Comparison of ENCODE assay signal across 16 mouse cellular contexts in the genomic region with DNA sequence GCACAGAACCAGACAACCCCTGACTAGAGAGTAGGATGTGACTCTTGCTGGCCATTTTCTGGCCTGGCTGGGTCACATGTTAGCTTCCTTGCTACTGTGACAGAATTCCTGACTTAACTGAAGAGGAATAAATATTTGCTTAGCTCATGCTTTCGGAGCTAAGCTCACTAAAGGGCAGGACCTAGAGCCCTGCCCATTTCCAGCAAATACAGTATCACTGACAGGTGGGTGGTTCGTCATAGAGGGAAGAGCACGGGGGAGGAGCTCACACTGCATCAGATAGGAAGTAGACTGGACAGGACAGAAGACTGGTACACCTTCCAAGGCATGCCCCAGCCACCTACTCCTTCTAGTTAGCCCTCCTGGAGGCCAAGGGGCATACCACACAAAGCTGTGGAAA. TPM values are rescaled to one million over a fixed set of nuclear protein-coding genes. Genes with fewer than 3 reads are reported as not detected.
A peak's percentile ranks its signal among the peaks of the same experiment; 100 is the strongest.
DNase-seq lines count a peak whose midpoint lies in the region; ATAC-seq and TF ChIP-seq lines count a peak whose summit lies in the region.
"Had no signal": no experiment of that assay in that cellular context is flagged by ENCODE, and none has a peak within 500 bp of the region (broad histone marks: within the 10 kb centered on the region; RNA-seq: fewer than 3 reads in every experiment).

No protein-coding gene starts in this region.

- no peaks in the 10 kb centered on the region for H3K27me3 ChIP-seq in intestine, embryonic 15.5 days (replicated peaks)
- no peaks in the 10 kb centered on the region for H3K27me3 ChIP-seq in liver, embryonic 16.5 days (ENCODE audit: control insufficient read depth, insufficient read depth, low read depth, low read length)
- no peaks in the 10 kb centered on the region for H3K27me3 ChIP-seq in neural tube, embryonic 15.5 days (replicated peaks)
- H3K27me3 ChIP-seq in forebrain, embryonic 13.5 days: no peaks in the 10 kb centered on the region
- H3K27me3 ChIP-seq: heart, embryonic 15.5 days; limb, embryonic 12.5 days had no signal

- 50% methylated on average over 3 of the region's 3 CpGs for WGBS in intestine, embryonic 15.5 days
- WGBS in liver, embryonic 16.5 days (ENCODE audit: insufficient replicate concordance): 36% methylated on average over 3 of the region's 3 CpGs
- 88% methylated on average over 3 of the region's 3 CpGs for WGBS in neural tube, embryonic 15.5 days
- 92% methylated on average over 3 of the region's 3 CpGs for WGBS in forebrain, embryonic 13.5 days

- no peak for DNase-seq in layer of hippocampus, adult 2 months (ENCODE audit: low spot score in 2 of 2)
- DNase-seq in layer of hippocampus, adult 9-10 months (ENCODE audit: low spot score): no peak
- DNase-seq in thymus, postnatal 25 days: no peak
- no peak for DNase-seq in frontal cortex, adult 2 months (ENCODE audit: extremely low spot score in 1 of 2, low spot score in 1 of 2)
- DNase-seq: adrenal gland, postnatal 14 days; cerebellum, adult 9-10 months had no signal

- H3K36me3 ChIP-seq in intestine, embryonic 15.5 days: no peaks in the 10 kb centered on the region; the same call in none of the 2 replicates
- no peaks in the 10 kb centered on the region for H3K36me3 ChIP-seq in liver, embryonic 16.5 days (ENCODE audit: control insufficient read depth, insufficient read depth)
- H3K36me3 ChIP-seq in neural tube, embryonic 15.5 days: peaks cover 27% of the 10 kb centered on the region
- peaks cover 29% of the 10 kb centered on the region for H3K36me3 ChIP-seq in forebrain, embryonic 13.5 days (ENCODE audit: poor library complexity, severe bottlenecking)

- H3K4me1 ChIP-seq in intestine, embryonic 15.5 days (replicated peaks): no peaks in the 10 kb centered on the region
- H3K4me1 ChIP-seq in liver, embryonic 16.5 days (ENCODE audit: control insufficient read depth, low read depth, low read length): no peaks in the 10 kb centered on the region; the same call in 1 of the 2 replicates
- no peaks in the 10 kb centered on the region for H3K4me1 ChIP-seq in neural tube, embryonic 15.5 days
- no peaks in the 10 kb centered on the region; the same call in 1 of the 2 replicates for H3K4me1 ChIP-seq in forebrain, embryonic 13.5 days

- peak; percentile 79 for ATAC-seq in intestine, embryonic 15.5 days
- ATAC-seq in liver, embryonic 16.5 days (ENCODE audit: low read depth): peak; percentile 88
- 0 out of 2 replicates have a peak, but pooled peaks have one; percentile 29 for ATAC-seq in neural tube, embryonic 15.5 days (ENCODE audit: low FRiP score)
- no peak for ATAC-seq in forebrain, embryonic 13.5 days

- TF ChIP-seq CTCF in layer of hippocampus, adult 2 months (conservative IDR thresholded peaks at IDR 0.05): no peak

- no peak overlapping the region for H3K4me3 ChIP-seq in layer of hippocampus, adult 2 months
- H3K4me3 ChIP-seq in intestine, embryonic 15.5 days (replicated peaks): no peak overlapping the region
- H3K4me3 ChIP-seq in liver, embryonic 16.5 days (ENCODE audit: low read depth, low read length): no peak overlapping the region
- no peak overlapping the region for H3K4me3 ChIP-seq in neural tube, embryonic 15.5 days (replicated peaks)
- no peak overlapping the region for H3K4me3 ChIP-seq in forebrain, embryonic 13.5 days
- H3K4me3 ChIP-seq: erythroblast, embryonic 14.5 days; heart, embryonic 15.5 days; limb, embryonic 12.5 days had no signal

- no peak overlapping the region for H3K4me2 ChIP-seq in intestine, embryonic 15.5 days (replicated peaks)
- no peak overlapping the region for H3K4me2 ChIP-seq in liver, embryonic 16.5 days (ENCODE audit: low read depth, low read length)
- H3K4me2 ChIP-seq in neural tube, embryonic 15.5 days: no peak overlapping the region
- no peak overlapping the region for H3K4me2 ChIP-seq in forebrain, embryonic 13.5 days
- H3K4me2 ChIP-seq: heart, embryonic 15.5 days; limb, embryonic 12.5 days had no signal

- no peak overlapping the region for H3K9ac ChIP-seq in intestine, embryonic 15.5 days
- H3K9ac ChIP-seq in liver, embryonic 16.5 days (ENCODE audit: low read depth, low read length): no peak overlapping the region
- no peak overlapping the region for H3K9ac ChIP-seq in neural tube, embryonic 15.5 days (replicated peaks)
- H3K9ac ChIP-seq in forebrain, embryonic 13.5 days: no peak overlapping the region
- H3K9ac ChIP-seq: forebrain, postnatal 0 days; heart, embryonic 15.5 days; limb, embryonic 12.5 days had no signal

- H3K27ac ChIP-seq in layer of hippocampus, adult 2 months: 0 out of 2 replicates have a peak overlapping the region, but pooled peaks have one; percentile 3
- H3K27ac ChIP-seq in intestine, embryonic 15.5 days: no peak overlapping the region
- no peak overlapping the region for H3K27ac ChIP-seq in liver, embryonic 16.5 days (ENCODE audit: low read length)
- no peak overlapping the region for H3K27ac ChIP-seq in neural tube, embryonic 15.5 days (replicated peaks)
- no peak overlapping the region for H3K27ac ChIP-seq in forebrain, embryonic 13.5 days
- H3K27ac ChIP-seq: heart, embryonic 15.5 days; limb, embryonic 12.5 days had no signal

- no peaks in the 10 kb centered on the region for H3K9me3 ChIP-seq in intestine, embryonic 15.5 days
- H3K9me3 ChIP-seq in liver, embryonic 16.5 days (replicated peaks; ENCODE audit: control insufficient read depth, low read length): no peaks in the 10 kb centered on the region
- H3K9me3 ChIP-seq in neural tube, embryonic 15.5 days (replicated peaks): no peaks in the 10 kb centered on the region
- H3K9me3 ChIP-seq in forebrain, embryonic 13.5 days (replicated peaks): no peaks in the 10 kb centered on the region
- H3K9me3 ChIP-seq: heart, embryonic 15.5 days; limb, embryonic 12.5 days had no signal

RNA-seq across cellular contexts. Expression of a gene that starts 7.8 kb away (rescaled TPM):
- 100 to 1,000 TPM; 118 to 128 TPM for total RNA-seq in layer of hippocampus, adult 2 months (2021)
- 2.2 and 2.6 TPM in 2 replicates for polyA plus RNA-seq in intestine, embryonic 15.5 days (2015; fragmentation: Nextera tagmentation; extraction: Ambion mirVana)
- polyA plus RNA-seq in liver, embryonic 16.5 days (2015; fragmentation: Nextera tagmentation; extraction: Ambion mirVana): 0.09 and 0.12 TPM in 2 replicates
- polyA plus RNA-seq in neural tube, embryonic 15.5 days (2015; fragmentation: Nextera tagmentation; extraction: Ambion mirVana): 5.4 and 7.4 TPM in 2 replicates
- polyA plus RNA-seq in forebrain, embryonic 13.5 days (2015; fragmentation: Nextera tagmentation; extraction: Ambion mirVana): 0.47 TPM in 1 of 2 replicates, not detected in the other
- polyA plus RNA-seq in frontal cortex, adult 2 months (2012; rRNA removed): 241 and 271 TPM in 2 replicates
- total RNA-seq: ES-E14; megakaryocyte-erythroid progenitor cell, adult 5-6 weeks had no signal
- polyA plus RNA-seq: erythroblast, embryonic 14.5 days had no signal

RNA-seq across cellular contexts. Expression of a gene that starts 23.8 kb away (rescaled TPM):
- 10 to 100 TPM; 72.2 to 75.3 TPM for total RNA-seq in layer of hippocampus, adult 2 months (2021)
- 42.6 and 43.7 TPM in 2 replicates for polyA plus RNA-seq in intestine, embryonic 15.5 days (2015; fragmentation: Nextera tagmentation; extraction: Ambion mirVana)
- 4.9 and 5.6 TPM in 2 replicates for polyA plus RNA-seq in liver, embryonic 16.5 days (2015; fragmentation: Nextera tagmentation; extraction: Ambion mirVana)
- polyA plus RNA-seq in neural tube, embryonic 15.5 days (2015; fragmentation: Nextera tagmentation; extraction: Ambion mirVana): 262 and 302 TPM in 2 replicates
- 173 and 181 TPM in 2 replicates for polyA plus RNA-seq in forebrain, embryonic 13.5 days (2015; fragmentation: Nextera tagmentation; extraction: Ambion mirVana)
- 91.5 and 98.4 TPM in 2 replicates for polyA plus RNA-seq in frontal cortex, adult 2 months (2012; rRNA removed)

Comparison
In these comparisons a context has a peak if more than half of its experiments do, and no peak if none do; other contexts are left out.
1. RNA of a gene that starts 7.8 kb away (polyA plus RNA-seq): 241 to 271 TPM in frontal cortex, adult 2 months; 5.4 to 7.4 TPM in neural tube, embryonic 15.5 days, 2.2 to 2.6 TPM in intestine, embryonic 15.5 days, 0.09 to 0.12 TPM in liver, embryonic 16.5 days and 0.47 TPM in forebrain, embryonic 13.5 days; every median in the first group is over 10 times any median in the second.